Mouse (Mus musculus) layer of hippocampus, adult 11-12 months (tissue): ENCODE results near the gene Stk36.

Experiments used
- DNase-seq: peaks from one replicate; pipeline ENCODE4 v3.0.0; 2022; ENCODE audit warnings: low spot score

Gene Stk36

DNA sequence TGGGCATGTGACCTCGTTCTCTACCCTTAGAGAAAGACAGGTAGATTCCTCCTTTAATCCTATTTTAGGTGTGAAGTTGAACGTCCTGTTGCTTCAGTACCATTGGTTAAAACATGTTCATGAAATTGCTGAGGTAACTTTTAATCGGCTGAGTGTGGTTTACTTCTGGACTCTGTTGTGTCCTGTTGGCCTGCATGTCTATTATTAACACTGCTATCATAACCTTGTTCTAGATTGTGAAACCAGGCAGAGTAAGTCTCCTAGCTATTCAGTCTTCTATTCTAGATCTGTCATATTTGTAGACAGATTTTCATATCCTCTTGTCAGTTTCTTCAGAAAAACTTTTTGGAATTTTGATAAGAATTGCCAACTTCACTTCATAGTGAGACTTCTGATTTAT, 67.1 kb downstream of the Stk36 start:
- no peak for DNase-seq

DNA sequence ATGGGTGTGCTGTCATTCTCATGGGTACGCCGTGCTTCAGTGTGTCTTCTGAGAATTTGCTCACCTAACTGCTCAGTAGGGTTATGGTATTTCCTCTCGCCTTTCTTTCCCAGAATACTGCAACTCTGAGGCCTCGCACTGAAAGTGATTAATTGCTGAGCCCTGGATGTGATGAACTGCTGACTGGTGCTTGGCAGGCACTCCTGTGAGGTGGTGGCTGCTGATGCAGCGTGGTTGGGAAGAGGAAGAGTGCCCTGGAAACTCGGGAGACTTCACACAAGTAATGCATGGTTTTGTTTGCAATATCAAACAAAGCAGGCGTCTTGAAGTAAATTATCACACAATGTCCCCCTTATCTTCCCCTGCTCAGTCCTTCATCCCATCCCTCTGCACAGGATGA, 71.5 kb downstream of the Stk36 start:
- DNase-seq = no peak

DNA sequence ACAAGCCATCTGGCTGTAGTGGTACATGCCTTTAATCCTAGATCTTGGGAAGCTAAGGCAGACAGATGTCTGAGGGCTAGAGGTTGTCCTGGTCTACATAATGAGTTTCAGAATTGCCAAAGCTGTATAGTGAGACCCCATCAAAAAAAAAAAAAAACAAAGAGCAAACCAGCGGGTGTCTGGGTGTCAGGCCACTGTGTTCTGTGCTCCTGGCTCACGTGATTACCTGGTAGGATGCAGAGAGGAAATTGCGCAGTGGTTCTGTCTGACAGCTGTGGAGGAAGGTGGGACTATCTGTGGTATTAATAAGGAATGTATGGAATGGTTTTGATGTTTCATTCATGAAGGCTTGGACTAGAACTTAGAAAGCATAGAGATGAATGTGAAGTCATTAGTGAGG, 75.6 kb downstream of the Stk36 start:
- no peak for DNase-seq

DNA sequence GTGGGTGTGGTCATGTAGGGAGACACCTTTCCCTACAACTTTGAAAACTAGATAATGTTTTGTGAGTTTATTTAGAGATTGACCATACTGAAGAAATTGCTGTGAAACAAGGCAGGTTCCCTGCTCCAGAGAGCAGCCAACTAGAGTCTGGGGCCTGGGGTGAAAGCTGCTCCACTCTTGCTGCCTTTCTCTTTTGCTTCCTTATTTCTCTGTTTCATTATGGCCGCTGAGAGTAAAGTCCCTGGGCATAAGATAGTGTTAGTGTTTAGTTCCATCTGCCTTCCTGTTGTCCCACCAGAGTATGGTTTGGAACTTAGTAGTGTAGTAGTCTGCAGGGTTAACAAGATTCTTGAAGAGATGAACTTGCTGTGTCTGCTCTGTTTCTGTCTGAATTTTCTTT, 76.6 kb downstream of the Stk36 start:
- no peak for DNase-seq
